Mouse (Mus musculus): ENCODE data around the gene Banf1.

- TF ChIP-seq GATA1 (IDR thresholded peaks at IDR 0.05; ENCODE audit: low read length) (no peak), TAL1 (IDR thresholded peaks at IDR 0.05; ENCODE audit: low read length) (no peak)
These were observed 21.7 kb upstream of the Banf1 start, which contains the start of gene Sart1 for GRCm38 (mm10) chr19:5388588-5389242.
